Comparison of ENCODE assay signal across 8 mouse cellular contexts in genomic region chr14:18893121-18893946, GRCm38 (mm10). TPM values are rescaled to one million over a fixed set of nuclear protein-coding genes. Genes with fewer than 3 reads are reported as not detected.
DNase-seq lines count a peak whose midpoint lies in the region; ATAC-seq and TF ChIP-seq lines count a peak whose summit lies in the region.

No protein-coding gene starts in this region.

- no peaks in the 10 kb centered on the region for H3K9me3 ChIP-seq in intestine, postnatal 0 days (ENCODE audit: control insufficient read depth)
- no peaks in the 10 kb centered on the region; the same call in 1 of the 2 replicates for H3K9me3 ChIP-seq in midbrain, embryonic 10.5 days (replicated peaks)

- no peaks in the 10 kb centered on the region for H3K27me3 ChIP-seq in intestine, postnatal 0 days (replicated peaks; ENCODE audit: control insufficient read depth, insufficient read depth, low read length)
- no peaks in the 10 kb centered on the region for H3K27me3 ChIP-seq in midbrain, embryonic 10.5 days (ENCODE audit: low read depth, poor library complexity, severe bottlenecking)

- ATAC-seq in granulocyte monocyte progenitor cell, adult 5-6 weeks (replicated peaks; ENCODE audit: poor library complexity, severe bottlenecking): peak; percentile 76
- ATAC-seq in intestine, postnatal 0 days: peak; percentile 97

- peak overlapping the region; percentile 78 for H3K4me3 ChIP-seq in intestine, postnatal 0 days (ENCODE audit: low read depth, low read length)
- peak overlapping the region; percentile 69 for H3K4me3 ChIP-seq in midbrain, embryonic 10.5 days

- peak overlapping the region; percentile 80 for H3K27ac ChIP-seq in intestine, postnatal 0 days (ENCODE audit: low read depth, low read length)
- H3K27ac ChIP-seq in midbrain, embryonic 10.5 days (replicated peaks): peak overlapping the region; percentile 89

- no peaks in the 10 kb centered on the region for H3K4me1 ChIP-seq in intestine, postnatal 0 days (replicated peaks; ENCODE audit: control insufficient read depth, insufficient read depth, low read length)
- H3K4me1 ChIP-seq in midbrain, embryonic 10.5 days: peaks cover 12% of the 10 kb centered on the region

- intact Hi-C loops in left cerebral cortex, postnatal 36 days (cut with DNase I): loop anchor here (10.0 kb wide), 1 partner anchor 389 kb away; no protein-coding TSS in a partner anchor

- no peak for TF ChIP-seq CTCF in intestine, postnatal 0 days (IDR thresholded peaks at IDR 0.05; ENCODE audit: low read depth)

- no peaks in the 10 kb centered on the region for H3K36me3 ChIP-seq in intestine, postnatal 0 days (ENCODE audit: control insufficient read depth, insufficient read depth)
- H3K36me3 ChIP-seq in midbrain, embryonic 10.5 days: no peaks in the 10 kb centered on the region

- WGBS in intestine, postnatal 0 days: under 1% methylated on average over 84 of the region's 116 CpGs
- 3% methylated on average over 109 of the region's 116 CpGs for WGBS in midbrain, embryonic 10.5 days

- peak overlapping the region; percentile 87 for H3K4me2 ChIP-seq in intestine, postnatal 0 days (replicated peaks; ENCODE audit: low read depth)

- DNase-seq in adrenal gland, postnatal 10 days: peak; percentile 96
- DNase-seq in embryo, embryonic 11.5 days (ENCODE audit: low read depth, low spot score): peak; percentile 80
- DNase-seq in left cerebral cortex, postnatal 36 days (ENCODE audit: low spot score in 2 of 2): peak; percentile 85 to 89
- DNase-seq in midbrain, embryonic 10.5 days (ENCODE audit: low spot score): peak; percentile 89
- DNase-seq in right cerebral cortex, postnatal 4 days: peak; percentile 93
- peak; percentile 87 for DNase-seq in yolk sac, embryonic 10.5 days (ENCODE audit: low spot score)

- H3K9ac ChIP-seq in intestine, postnatal 0 days (ENCODE audit: low read depth, low read length): peak overlapping the region; percentile 94

RNA-seq across cellular contexts. Expression of gene Ube2e2, which starts 0.7 kb away (rescaled TPM):
- total RNA-seq in adrenal gland, postnatal 10 days (2021): 10 to 100 TPM; 46.1 to 55.3 TPM
- 6.6 and 7.8 TPM in 2 replicates for total RNA-seq in granulocyte monocyte progenitor cell, adult 5-6 weeks (2014; fragmentation: Nextera tagmentation)
- 2.5 and 8.2 TPM in 2 replicates for total RNA-seq in granulocyte monocyte progenitor cell, adult 5-6 weeks (2017)
- 52.3 and 53.0 TPM in 2 replicates for polyA plus RNA-seq in intestine, postnatal 0 days (2015; fragmentation: Nextera tagmentation; extraction: Ambion mirVana)
- total RNA-seq in left cerebral cortex, postnatal 36 days (2021): 100 to 1,000 TPM; 170 to 172 TPM
- 50.9 and 55.9 TPM in 2 replicates for polyA plus RNA-seq in midbrain, embryonic 10.5 days (2016; fragmentation: Nextera tagmentation; extraction: Ambion mirVana)

Comparison
In these comparisons a context has a peak if more than half of its experiments do, and no peak if none do; other contexts are left out.
1. Peak in every context shown above with its lines: DNase-seq, ATAC-seq, H3K4me3 ChIP-seq and H3K27ac ChIP-seq.
2. RNA of gene Ube2e2, which starts 0.7 kb away (total RNA-seq): 170 to 172 TPM in left cerebral cortex, postnatal 36 days and 46.1 to 55.3 TPM in adrenal gland, postnatal 10 days; 2.5 to 8.2 TPM in granulocyte monocyte progenitor cell, adult 5-6 weeks; every median in the first group is over 4 times any median in the second.